9 mouse cellular contexts compared by ENCODE assay signal in genomic region chr9:119334324-119334723, GRCm38 (mm10). TPM values are rescaled to one million over a fixed set of nuclear protein-coding genes. Genes with fewer than 3 reads are reported as not detected.
DNase-seq lines count a peak whose midpoint lies in the region; ATAC-seq and TF ChIP-seq lines count a peak whose summit lies in the region.
"Had no signal": no experiment of that assay in that cellular context is flagged by ENCODE, and none has a peak within 500 bp of the region (broad histone marks: within the 10 kb centered on the region; RNA-seq: fewer than 3 reads in every experiment).

No protein-coding gene starts in this region.

- no peak for TF ChIP-seq CTCF in midbrain, postnatal 0 days (IDR thresholded peaks at IDR 0.05)
- TF ChIP-seq CTCF in bone marrow macrophage, adult 2 months (IDR thresholded peaks at IDR 0.05; ENCODE audit: low read depth, low read length): no peak

- H3K27ac ChIP-seq in midbrain, postnatal 0 days (ENCODE audit: low read depth, low read length): no peak overlapping the region
- H3K27ac ChIP-seq in midbrain, embryonic 15.5 days: no peak overlapping the region
- H3K27ac ChIP-seq in bone marrow macrophage, adult 2 months (ENCODE audit: insufficient read depth, low read depth, low read length): peak overlapping the region; percentile 65
- no peak overlapping the region for H3K27ac ChIP-seq in liver, embryonic 11.5 days (ENCODE audit: low read depth, low read length)
- H3K27ac ChIP-seq in forebrain, embryonic 13.5 days: no peak overlapping the region
- H3K27ac ChIP-seq: limb, embryonic 13.5 days had no signal

- no peaks in the 10 kb centered on the region for H3K36me3 ChIP-seq in midbrain, postnatal 0 days (ENCODE audit: insufficient read depth, low read length)
- no peaks in the 10 kb centered on the region for H3K36me3 ChIP-seq in midbrain, embryonic 15.5 days (replicated peaks)
- no peaks in the 10 kb centered on the region for H3K36me3 ChIP-seq in liver, embryonic 11.5 days (ENCODE audit: control insufficient read depth, insufficient read depth, low read length)
- H3K36me3 ChIP-seq in forebrain, embryonic 13.5 days (ENCODE audit: poor library complexity, severe bottlenecking): no peaks in the 10 kb centered on the region
- H3K36me3 ChIP-seq: limb, embryonic 13.5 days had no signal

- TF ChIP-seq POLR2A in bone marrow macrophage, adult 2 months (IDR thresholded peaks at IDR 0.05; ENCODE audit: borderline replicate concordance, low read depth, low read length): no peak

- no peaks in the 10 kb centered on the region for H3K27me3 ChIP-seq in midbrain, postnatal 0 days (ENCODE audit: insufficient read depth, low read length)
- peaks cover 5% of the 10 kb centered on the region for H3K27me3 ChIP-seq in midbrain, embryonic 15.5 days (replicated peaks)
- H3K27me3 ChIP-seq in liver, embryonic 11.5 days (replicated peaks; ENCODE audit: control insufficient read depth, insufficient read depth, low read length): no peaks in the 10 kb centered on the region
- peaks cover 3% of the 10 kb centered on the region for H3K27me3 ChIP-seq in forebrain, embryonic 13.5 days
- H3K27me3 ChIP-seq: limb, embryonic 13.5 days had no signal

- no peak overlapping the region for H3K9ac ChIP-seq in midbrain, postnatal 0 days (replicated peaks; ENCODE audit: low read length, poor library complexity, severe bottlenecking)
- no peak overlapping the region for H3K9ac ChIP-seq in midbrain, embryonic 15.5 days
- H3K9ac ChIP-seq in liver, embryonic 11.5 days (ENCODE audit: low read depth, low read length): peak overlapping the region; percentile 35; the same call in 1 of the 2 replicates
- H3K9ac ChIP-seq in forebrain, embryonic 13.5 days: no peak overlapping the region
- H3K9ac ChIP-seq: limb, embryonic 13.5 days had no signal

- H3K4me2 ChIP-seq in midbrain, postnatal 0 days (ENCODE audit: low read depth, low read length, poor library complexity, severe bottlenecking): no peak overlapping the region
- no peak overlapping the region for H3K4me2 ChIP-seq in midbrain, embryonic 15.5 days
- H3K4me2 ChIP-seq in liver, embryonic 11.5 days: peak overlapping the region; percentile 19
- H3K4me2 ChIP-seq in forebrain, embryonic 13.5 days: no peak overlapping the region
- H3K4me2 ChIP-seq: limb, embryonic 13.5 days had no signal

- H3K4me1 ChIP-seq in midbrain, postnatal 0 days (ENCODE audit: insufficient read depth, low read length): no peaks in the 10 kb centered on the region
- H3K4me1 ChIP-seq in midbrain, embryonic 15.5 days: peaks cover 2% of the 10 kb centered on the region
- peaks cover 40% of the 10 kb centered on the region for H3K4me1 ChIP-seq in bone marrow macrophage, adult 2 months (ENCODE audit: control insufficient read depth, insufficient read depth, low read length)
- H3K4me1 ChIP-seq in liver, embryonic 11.5 days (replicated peaks; ENCODE audit: control insufficient read depth, insufficient read depth, low read length): no peaks in the 10 kb centered on the region; the same call in 1 of the 2 replicates
- peaks cover 2% of the 10 kb centered on the region for H3K4me1 ChIP-seq in forebrain, embryonic 13.5 days

- no peaks in the 10 kb centered on the region for H3K9me3 ChIP-seq in midbrain, postnatal 0 days (ENCODE audit: low read length)
- no peaks in the 10 kb centered on the region for H3K9me3 ChIP-seq in midbrain, embryonic 15.5 days
- H3K9me3 ChIP-seq in liver, embryonic 11.5 days (ENCODE audit: control insufficient read depth, low read length): no peaks in the 10 kb centered on the region
- no peaks in the 10 kb centered on the region for H3K9me3 ChIP-seq in forebrain, embryonic 13.5 days (replicated peaks)
- H3K9me3 ChIP-seq: limb, embryonic 13.5 days had no signal

- no peak overlapping the region for H3K4me3 ChIP-seq in midbrain, postnatal 0 days (ENCODE audit: low read depth, low read length)
- no peak overlapping the region for H3K4me3 ChIP-seq in midbrain, embryonic 15.5 days
- H3K4me3 ChIP-seq in bone marrow macrophage, adult 2 months (ENCODE audit: insufficient read depth, low read length): peak overlapping the region; percentile 37
- no peak overlapping the region for H3K4me3 ChIP-seq in liver, embryonic 11.5 days (ENCODE audit: low read depth, low read length)
- H3K4me3 ChIP-seq in forebrain, embryonic 13.5 days: no peak overlapping the region
- H3K4me3 ChIP-seq: limb, embryonic 13.5 days had no signal

- ATAC-seq in midbrain, postnatal 0 days (ENCODE audit: low FRiP score): no peak
- ATAC-seq in midbrain, embryonic 15.5 days (replicated peaks): no peak
- no peak; the same call in 1 of the 2 replicates for ATAC-seq in liver, embryonic 11.5 days (replicated peaks; ENCODE audit: low FRiP score)
- no peak for ATAC-seq in forebrain, embryonic 13.5 days

- intact Hi-C loops in heart, postnatal 14 days (cut with DNase I): no loop called here

- WGBS in midbrain, postnatal 0 days: 69% methylated on average over 10 of the region's 10 CpGs
- 62% methylated on average over 10 of the region's 10 CpGs for WGBS in midbrain, embryonic 15.5 days
- 27% methylated on average over 10 of the region's 10 CpGs for WGBS in liver, embryonic 11.5 days
- WGBS in forebrain, embryonic 13.5 days: 71% methylated on average over 10 of the region's 10 CpGs

- peak; percentile 13 for DNase-seq in midbrain, postnatal 0 days (ENCODE audit: low spot score)
- peak; percentile 54 to 77 for DNase-seq in heart, postnatal 14 days
- DNase-seq in liver, embryonic 11.5 days (ENCODE audit: low spot score): no peak
- DNase-seq in right cerebral cortex, postnatal 25 days: peak; percentile 24
- no peak for DNase-seq in MN1 (ENCODE audit: low spot score)

RNA-seq across cellular contexts. Expression of gene Acaa1a, which starts 5.2 kb away (rescaled TPM):
- 106 and 120 TPM in 2 replicates for total RNA-seq in midbrain, postnatal 0 days (2014; rRNA removed)
- polyA plus RNA-seq in midbrain, postnatal 0 days (2015; fragmentation: Nextera tagmentation; extraction: Ambion mirVana): 75.5 and 82.6 TPM in 2 replicates
- polyA plus RNA-seq in midbrain, embryonic 15.5 days (2015; fragmentation: Nextera tagmentation; extraction: Ambion mirVana): 120 and 124 TPM in 2 replicates
- polyA plus RNA-seq in bone marrow macrophage, adult 2 months (2012; ENCODE audit: insufficient read depth, insufficient read length, missing spikeins): 99.1 and 103 TPM in 2 replicates
- total RNA-seq in heart, postnatal 14 days (2021): 10 to 100 TPM; 81.0 to 81.7 TPM
- polyA plus RNA-seq in liver, embryonic 11.5 days (2014; fragmentation: Nextera tagmentation; extraction: Ambion mirVana): 58.8 and 61.2 TPM in 2 replicates
- polyA plus RNA-seq in forebrain, embryonic 13.5 days (2015; fragmentation: Nextera tagmentation; extraction: Ambion mirVana): 82.8 and 97.0 TPM in 2 replicates

RNA-seq across cellular contexts. Expression of gene Myd88, which starts 6.9 kb away (rescaled TPM):
- 4.2 and 5.9 TPM in 2 replicates for total RNA-seq in midbrain, postnatal 0 days (2014; rRNA removed)
- polyA plus RNA-seq in midbrain, postnatal 0 days (2015; fragmentation: Nextera tagmentation; extraction: Ambion mirVana): 4.7 and 5.6 TPM in 2 replicates
- polyA plus RNA-seq in midbrain, embryonic 15.5 days (2015; fragmentation: Nextera tagmentation; extraction: Ambion mirVana): 6.5 and 7.2 TPM in 2 replicates
- 83.8 and 93.5 TPM in 2 replicates for polyA plus RNA-seq in bone marrow macrophage, adult 2 months (2012; ENCODE audit: insufficient read depth, insufficient read length, missing spikeins)
- 10 to 100 TPM; 15.7 to 16.4 TPM for total RNA-seq in heart, postnatal 14 days (2021)
- 28.6 and 30.6 TPM in 2 replicates for polyA plus RNA-seq in liver, embryonic 11.5 days (2014; fragmentation: Nextera tagmentation; extraction: Ambion mirVana)
- polyA plus RNA-seq in forebrain, embryonic 13.5 days (2015; fragmentation: Nextera tagmentation; extraction: Ambion mirVana): 3.8 and 5.4 TPM in 2 replicates

RNA-seq across cellular contexts. Expression of gene Oxsr1, which starts 12.1 kb away (rescaled TPM):
- total RNA-seq in midbrain, postnatal 0 days (2014; rRNA removed): 38.5 and 55.7 TPM in 2 replicates
- polyA plus RNA-seq in midbrain, postnatal 0 days (2015; fragmentation: Nextera tagmentation; extraction: Ambion mirVana): 10.5 and 10.7 TPM in 2 replicates
- 14.2 and 14.5 TPM in 2 replicates for polyA plus RNA-seq in midbrain, embryonic 15.5 days (2015; fragmentation: Nextera tagmentation; extraction: Ambion mirVana)
- polyA plus RNA-seq in bone marrow macrophage, adult 2 months (2012; ENCODE audit: insufficient read depth, insufficient read length, missing spikeins): 27.8 and 29.2 TPM in 2 replicates
- 10 to 100 TPM; 37.8 to 39.9 TPM for total RNA-seq in heart, postnatal 14 days (2021)
- 14.2 TPM in 2 replicates for polyA plus RNA-seq in liver, embryonic 11.5 days (2014; fragmentation: Nextera tagmentation; extraction: Ambion mirVana)
- 12.9 and 13.0 TPM in 2 replicates for polyA plus RNA-seq in forebrain, embryonic 13.5 days (2015; fragmentation: Nextera tagmentation; extraction: Ambion mirVana)

RNA-seq across cellular contexts. Expression of gene Xylb, which starts 22.9 kb away (rescaled TPM):
- 2.6 and 3.2 TPM in 2 replicates for total RNA-seq in midbrain, postnatal 0 days (2014; rRNA removed)
- 3.9 and 4.3 TPM in 2 replicates for polyA plus RNA-seq in midbrain, postnatal 0 days (2015; fragmentation: Nextera tagmentation; extraction: Ambion mirVana)
- 2.7 TPM in 2 replicates for polyA plus RNA-seq in midbrain, embryonic 15.5 days (2015; fragmentation: Nextera tagmentation; extraction: Ambion mirVana)
- polyA plus RNA-seq in bone marrow macrophage, adult 2 months (2012; ENCODE audit: insufficient read depth, insufficient read length, missing spikeins): 5.5 and 6.1 TPM in 2 replicates
- under 1 TPM; 0.24 to 0.29 TPM for total RNA-seq in heart, postnatal 14 days (2021)
- polyA plus RNA-seq in liver, embryonic 11.5 days (2014; fragmentation: Nextera tagmentation; extraction: Ambion mirVana): 9.5 and 11.0 TPM in 2 replicates
- 5.7 and 6.2 TPM in 2 replicates for polyA plus RNA-seq in forebrain, embryonic 13.5 days (2015; fragmentation: Nextera tagmentation; extraction: Ambion mirVana)

RNA-seq across cellular contexts. Expression of gene Slc22a14, which starts 31.0 kb away (rescaled TPM):
- total RNA-seq in midbrain, postnatal 0 days (2014; rRNA removed): not detected in 2 replicates
- 0.15 TPM in 1 of 2 replicates, not detected in the other for polyA plus RNA-seq in midbrain, postnatal 0 days (2015; fragmentation: Nextera tagmentation; extraction: Ambion mirVana)
- not detected in 2 replicates for polyA plus RNA-seq in midbrain, embryonic 15.5 days (2015; fragmentation: Nextera tagmentation; extraction: Ambion mirVana)
- not detected in 2 replicates for polyA plus RNA-seq in bone marrow macrophage, adult 2 months (2012; ENCODE audit: insufficient read depth, insufficient read length, missing spikeins)
- under 1 TPM in 1 of 2 experiments, not detected in 1; 0.22 TPM for total RNA-seq in heart, postnatal 14 days (2021)
- not detected in 2 replicates for polyA plus RNA-seq in liver, embryonic 11.5 days (2014; fragmentation: Nextera tagmentation; extraction: Ambion mirVana)
- not detected in 2 replicates for polyA plus RNA-seq in forebrain, embryonic 13.5 days (2015; fragmentation: Nextera tagmentation; extraction: Ambion mirVana)

Comparison
In these comparisons a context has a peak if more than half of its experiments do, and no peak if none do; other contexts are left out.
1. DNase-seq: peak in midbrain, postnatal 0 days (single experiment), heart, postnatal 14 days (2 of 2) and right cerebral cortex, postnatal 25 days (single experiment); none in liver, embryonic 11.5 days (single experiment) and MN1 (single experiment).